Mouse (Mus musculus): Measurements from ENCODE around the gene Chst5.

DNA sequence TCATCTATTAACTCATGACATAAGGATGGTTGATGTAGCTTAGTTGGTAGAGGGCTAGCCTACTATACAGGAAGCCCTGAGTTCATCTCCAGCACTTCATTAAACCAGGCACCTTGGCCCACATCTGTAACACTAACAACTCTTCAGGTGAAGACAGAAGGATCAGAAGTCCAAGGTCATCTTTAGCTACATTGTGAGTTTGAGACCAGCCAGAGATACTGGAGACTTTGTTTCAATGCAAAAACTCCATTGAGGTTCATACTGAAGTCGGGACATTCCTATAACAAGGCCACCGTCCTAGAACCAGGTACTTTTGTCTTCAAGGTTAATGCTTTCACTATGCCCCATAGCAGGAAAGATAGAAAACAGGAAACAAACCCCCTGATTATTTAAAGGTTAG is 24.0 kb upstream of the Chst5 start:
- TF ChIP-seq POLR2A (IDR thresholded peaks at IDR 0.05; ENCODE audit: borderline replicate concordance, control insufficient read depth, low read depth, low read length) = no peak
- TF ChIP-seq CTCF (IDR thresholded peaks at IDR 0.05; ENCODE audit: control insufficient read depth, insufficient read depth, low read length) = no peak
